Mouse (Mus musculus) liver, embryonic 14.5 days (tissue): ENCODE results near the gene Plin2.

Experiments
- CTCF ChIP-seq: IDR thresholded peaks from 2 replicates; pipeline ENCODE4 v1.5.1; 2016; ENCODE audit warnings: antibody characterized with exemption, low read depth, control low read depth
- EP300 ChIP-seq: IDR thresholded peaks from 2 replicates; pipeline ENCODE4 v1.6.1; 2016; ENCODE audit warnings: antibody characterized with exemption, low read depth

DNA sequence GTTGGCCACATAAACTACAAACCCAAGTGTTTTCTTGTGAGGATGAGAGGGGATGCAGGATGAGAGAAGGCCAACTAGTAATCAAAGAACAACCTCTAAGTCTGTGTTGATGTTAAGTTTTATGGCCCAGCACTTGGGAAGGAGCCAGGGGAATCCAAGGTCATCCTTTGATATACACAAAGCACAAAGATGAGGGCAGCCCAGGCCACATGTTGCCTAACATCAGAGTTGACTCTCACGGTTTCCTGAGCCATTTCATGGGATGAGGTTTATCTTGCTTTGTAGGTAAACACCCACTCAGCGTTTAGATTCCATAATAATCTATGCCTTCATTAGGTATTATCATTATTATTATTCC, 16.1 kb upstream of the Plin2 start:
- TF ChIP-seq CTCF, result no peak
- TF ChIP-seq EP300, result no peak
